Mouse (Mus musculus): ENCODE results near the gene Smyd3. TPM values are rescaled to one million over a fixed set of nuclear protein-coding genes. Genes with fewer than 3 reads are reported as not detected.

Gene Smyd3
- polyA plus RNA-seq, 1 experiment from 2014 or later: 28.3 TPM

DNA sequence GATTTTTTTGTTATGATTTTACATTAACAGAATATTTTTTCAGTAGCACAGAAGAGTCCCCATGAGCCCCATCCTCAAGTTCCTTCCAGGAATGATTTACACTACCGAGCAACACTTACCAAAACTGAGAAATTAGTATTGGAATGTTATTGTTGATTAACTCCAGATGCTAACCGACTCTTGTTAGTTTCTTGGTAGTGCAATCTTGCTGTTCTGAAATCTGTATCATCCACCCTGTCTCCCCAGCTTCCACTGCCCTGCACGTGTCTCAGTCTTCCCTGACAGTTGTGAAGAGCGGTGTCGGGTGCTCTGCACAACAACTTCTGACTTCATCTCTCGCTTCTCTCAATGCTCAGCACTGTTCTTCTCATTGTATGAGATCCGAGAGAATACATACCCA lies 494.4 kb downstream of the Smyd3 start:
- H3K27me3 ChIP-seq (replicated peaks; ENCODE audit: control insufficient read depth, insufficient read depth, low read length): no peaks in the 10 kb centered on the region
- no peak overlapping the region for H3K9ac ChIP-seq (ENCODE audit: low read depth, low read length)
- ATAC-seq: no peak
- no peak overlapping the region for H3K4me2 ChIP-seq (ENCODE audit: low read length)
- no peak overlapping the region for H3K4me3 ChIP-seq (ENCODE audit: low read length)
- H3K27ac ChIP-seq (ENCODE audit: low read depth, low read length): no peak overlapping the region
- H3K36me3 ChIP-seq (ENCODE audit: control insufficient read depth, insufficient read depth, low read length): no peaks in the 10 kb centered on the region
- 89% methylated on average over 7 of the region's 7 CpGs for WGBS
- no peaks in the 10 kb centered on the region for H3K9me3 ChIP-seq (ENCODE audit: control insufficient read depth, low read length)
- H3K4me1 ChIP-seq (ENCODE audit: control insufficient read depth, insufficient read depth, low read depth, low read length): no peaks in the 10 kb centered on the region

DNA sequence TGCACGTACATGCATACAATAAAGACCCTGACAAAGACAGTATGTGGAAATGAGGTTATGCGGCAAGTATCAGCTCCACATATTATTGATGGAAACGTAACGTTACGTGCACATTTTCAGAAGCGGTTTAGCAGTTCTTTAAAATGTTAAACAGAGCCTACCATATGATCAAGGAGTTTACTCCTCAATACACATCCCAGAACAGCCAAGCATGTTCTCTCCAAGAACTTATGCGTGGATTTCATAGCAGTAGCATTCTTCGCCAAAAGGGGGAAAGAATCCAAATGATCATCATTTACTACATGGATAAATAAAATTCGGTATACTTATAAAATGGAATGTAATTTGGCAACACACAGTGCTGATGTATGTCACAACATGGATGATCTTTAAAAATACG lies 500.4 kb downstream of the Smyd3 start:
- Histone ChIP-seq H3K9ac (ENCODE audit: low read depth, low read length) (no peak overlapping the region), H3K4me1 (ENCODE audit: control insufficient read depth, insufficient read depth, low read depth, low read length) (no peaks in the 10 kb centered on the region), H3K36me3 (ENCODE audit: control insufficient read depth, insufficient read depth, low read length) (no peaks in the 10 kb centered on the region), H3K4me3 (ENCODE audit: low read length) (no peak overlapping the region), H3K4me2 (ENCODE audit: low read length) (no peak overlapping the region), H3K9me3 (ENCODE audit: control insufficient read depth, low read length) (no peaks in the 10 kb centered on the region), H3K27me3 (replicated peaks; ENCODE audit: control insufficient read depth, insufficient read depth, low read length) (no peaks in the 10 kb centered on the region), H3K27ac (ENCODE audit: low read depth, low read length) (no peak overlapping the region)
- WGBS: 95% methylated on average over 10 of the region's 10 CpGs
- ATAC-seq: no peak

DNA sequence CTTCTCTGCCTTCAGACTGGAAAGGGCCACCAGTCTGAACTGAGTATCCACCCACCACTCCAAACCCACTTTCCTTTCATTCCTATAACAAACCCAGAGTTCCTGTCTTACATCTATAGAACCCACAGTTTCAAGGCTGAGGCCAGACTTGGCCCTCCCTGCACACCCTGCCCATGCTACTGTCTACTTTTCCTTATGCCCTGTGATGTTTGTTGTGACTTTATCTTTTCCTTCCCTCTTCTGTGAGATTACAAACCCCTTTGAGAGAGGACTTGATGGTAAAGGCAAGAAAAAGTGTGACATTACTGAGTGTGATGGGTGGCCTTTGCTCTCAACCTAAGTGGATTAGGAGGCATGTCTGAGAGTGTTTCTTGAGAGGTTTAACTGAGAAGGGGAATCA lies 504.8 kb downstream of the Smyd3 start:
- Histone ChIP-seq H3K27ac (ENCODE audit: low read depth, low read length) (no peak overlapping the region), H3K4me2 (ENCODE audit: low read length) (no peak overlapping the region), H3K27me3 (replicated peaks; ENCODE audit: control insufficient read depth, insufficient read depth, low read length) (no peaks in the 10 kb centered on the region), H3K4me1 (ENCODE audit: control insufficient read depth, insufficient read depth, low read depth, low read length) (no peaks in the 10 kb centered on the region), H3K36me3 (ENCODE audit: control insufficient read depth, insufficient read depth, low read length) (no peaks in the 10 kb centered on the region), H3K9ac (ENCODE audit: low read depth, low read length) (no peak overlapping the region), H3K9me3 (ENCODE audit: control insufficient read depth, low read length) (no peaks in the 10 kb centered on the region), H3K4me3 (ENCODE audit: low read length) (no peak overlapping the region)
- ATAC-seq: no peak

DNA sequence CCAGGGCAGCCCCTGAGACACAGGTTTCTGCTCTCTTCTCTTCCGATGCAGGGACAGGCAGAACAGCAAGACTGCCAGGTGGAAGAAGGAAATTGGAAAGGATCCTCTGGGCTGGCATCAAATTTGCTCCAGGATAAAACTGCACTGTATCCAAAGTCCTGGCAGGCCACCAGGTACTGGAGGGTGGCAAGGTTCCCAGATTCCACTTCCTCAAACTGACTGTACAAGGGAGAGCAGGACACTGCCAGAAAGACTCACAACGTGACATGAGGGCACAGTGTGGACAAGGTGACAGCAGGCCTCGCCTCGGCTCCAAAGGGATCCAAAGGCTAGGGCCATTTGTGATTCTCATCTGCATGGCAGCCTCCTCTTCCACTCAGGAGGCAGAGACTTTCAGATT lies 505.6 kb downstream of the Smyd3 start:
- ATAC-seq: peak; percentile 81

DNA sequence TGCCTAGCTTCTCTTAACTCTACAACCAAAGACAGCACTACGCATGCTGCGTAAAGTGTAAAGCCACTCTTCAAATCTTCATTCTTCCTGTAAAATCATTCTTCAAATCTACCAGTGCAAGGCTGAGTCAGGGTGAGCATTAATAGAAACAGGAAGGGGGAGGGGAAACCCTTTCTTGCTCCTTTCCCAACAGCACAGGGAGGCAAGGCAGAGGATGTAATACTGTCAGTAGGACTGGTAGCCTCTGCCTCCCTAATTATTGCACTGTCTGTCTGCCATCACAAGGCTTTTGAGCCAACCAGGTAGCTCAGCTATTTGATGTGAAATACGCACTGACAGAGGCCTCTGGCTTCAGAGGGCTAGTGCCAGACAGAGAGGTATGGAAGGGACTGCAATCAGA lies 507.1 kb downstream of the Smyd3 start:
- Histone ChIP-seq H3K9me3 (ENCODE audit: control insufficient read depth, low read length) (no peaks in the 10 kb centered on the region), H3K4me3 (ENCODE audit: low read length) (no peak overlapping the region), H3K4me1 (ENCODE audit: control insufficient read depth, insufficient read depth, low read depth, low read length) (no peaks in the 10 kb centered on the region), H3K27ac (ENCODE audit: low read depth, low read length) (no peak overlapping the region), H3K36me3 (ENCODE audit: control insufficient read depth, insufficient read depth, low read length) (no peaks in the 10 kb centered on the region), H3K4me2 (ENCODE audit: low read length) (no peak overlapping the region), H3K9ac (ENCODE audit: low read depth, low read length) (no peak overlapping the region), H3K27me3 (replicated peaks; ENCODE audit: control insufficient read depth, insufficient read depth, low read length) (no peaks in the 10 kb centered on the region)
- no peak for ATAC-seq
- 97% methylated on average over 3 of the region's 3 CpGs for WGBS

More for the DNA sequence above, 505.6 kb downstream of the Smyd3 start:
- Histone ChIP-seq H3K27ac (ENCODE audit: low read depth, low read length) (no peak overlapping the region), H3K9me3 (ENCODE audit: control insufficient read depth, low read length) (no peaks in the 10 kb centered on the region), H3K9ac (ENCODE audit: low read depth, low read length) (no peak overlapping the region), H3K36me3 (ENCODE audit: control insufficient read depth, insufficient read depth, low read length) (no peaks in the 10 kb centered on the region), H3K4me2 (ENCODE audit: low read length) (no peak overlapping the region), H3K4me1 (ENCODE audit: control insufficient read depth, insufficient read depth, low read depth, low read length) (no peaks in the 10 kb centered on the region), H3K4me3 (ENCODE audit: low read length) (no peak overlapping the region), H3K27me3 (replicated peaks; ENCODE audit: control insufficient read depth, insufficient read depth, low read length) (no peaks in the 10 kb centered on the region)
- 64% methylated on average over 4 of the region's 4 CpGs for WGBS

DNA sequence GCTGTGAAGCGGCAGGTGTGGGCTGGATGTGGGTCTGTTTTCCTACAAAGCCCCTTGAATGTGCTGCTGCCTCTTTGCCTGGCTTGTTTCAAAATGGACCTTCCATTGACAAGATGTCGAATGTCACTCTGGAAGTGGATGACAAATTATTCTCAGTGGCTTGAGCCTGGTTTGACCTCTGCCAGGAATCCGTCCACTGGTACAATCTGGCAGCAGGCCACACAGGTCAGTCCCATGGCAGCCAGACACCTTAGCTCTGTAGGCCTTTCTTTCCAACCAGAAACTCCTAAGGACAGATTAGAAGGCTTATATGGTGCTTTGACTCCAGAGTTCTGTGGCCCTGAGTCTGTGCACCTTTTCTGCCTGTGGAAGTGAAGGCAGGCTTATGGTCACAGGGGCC lies 507.9 kb downstream of the Smyd3 start:
- no peaks in the 10 kb centered on the region for H3K36me3 ChIP-seq (ENCODE audit: control insufficient read depth, insufficient read depth, low read length)
- no peaks in the 10 kb centered on the region for H3K4me1 ChIP-seq (ENCODE audit: control insufficient read depth, insufficient read depth, low read depth, low read length)
- ATAC-seq: no peak
- no peak overlapping the region for H3K9ac ChIP-seq (ENCODE audit: low read depth, low read length)
- no peaks in the 10 kb centered on the region for H3K9me3 ChIP-seq (ENCODE audit: control insufficient read depth, low read length)
- no peak overlapping the region for H3K4me3 ChIP-seq (ENCODE audit: low read length)
- 81% methylated on average over 3 of the region's 3 CpGs for whole genome bisulfite sequencing
- no peak overlapping the region for H3K27ac ChIP-seq (ENCODE audit: low read depth, low read length)
- H3K27me3 ChIP-seq (replicated peaks; ENCODE audit: control insufficient read depth, insufficient read depth, low read length): no peaks in the 10 kb centered on the region
- H3K4me2 ChIP-seq (ENCODE audit: low read length): no peak overlapping the region

DNA sequence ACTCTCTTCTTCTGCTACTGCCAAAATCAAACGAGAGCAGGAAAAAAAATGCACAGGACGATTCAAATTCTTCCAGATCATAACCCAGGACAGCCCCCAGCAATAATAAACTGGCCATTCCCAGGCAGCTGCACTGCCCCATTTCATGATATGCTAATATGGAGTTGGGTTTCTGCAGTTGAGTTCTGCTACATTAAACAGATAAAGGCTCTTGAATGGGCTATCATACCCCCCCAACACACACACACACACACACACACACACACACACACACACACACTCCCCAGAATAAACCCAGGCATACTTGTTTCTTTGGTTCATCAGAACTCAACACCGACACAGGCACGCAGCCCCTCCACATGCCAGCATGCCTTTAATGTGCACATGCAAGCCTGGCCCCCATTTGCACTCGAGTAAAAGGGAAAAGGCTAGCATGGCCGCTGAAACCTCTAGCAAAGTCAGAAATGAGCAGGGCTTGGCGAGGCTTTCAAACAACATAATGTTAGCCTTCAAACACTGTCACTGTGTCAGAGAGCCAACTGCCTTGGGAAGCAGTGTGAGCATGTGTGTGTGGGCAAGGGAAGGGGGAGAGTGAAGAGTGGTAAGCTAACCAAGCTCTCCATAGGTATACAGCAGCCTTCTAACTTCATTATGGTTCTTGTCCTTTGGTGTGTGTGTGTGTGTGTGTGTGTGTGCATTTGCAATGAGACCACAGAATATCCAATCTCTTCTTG lies 513.5 kb downstream of the Smyd3 start:
- no peaks in the 10 kb centered on the region for H3K36me3 ChIP-seq (ENCODE audit: control insufficient read depth, insufficient read depth, low read length)
- no peak overlapping the region for H3K4me3 ChIP-seq (ENCODE audit: low read length)
- peak overlapping the region; percentile 55; the same call in 1 of the 2 replicates for H3K27ac ChIP-seq (ENCODE audit: low read depth, low read length)
- H3K9me3 ChIP-seq (ENCODE audit: control insufficient read depth, low read length): no peaks in the 10 kb centered on the region
- no peak overlapping the region for H3K4me2 ChIP-seq (ENCODE audit: low read length)
- peak; percentile 57 for ATAC-seq
- H3K9ac ChIP-seq (ENCODE audit: low read depth, low read length): no peak overlapping the region
- no peaks in the 10 kb centered on the region for H3K4me1 ChIP-seq (ENCODE audit: control insufficient read depth, insufficient read depth, low read depth, low read length)
- WGBS: 56% methylated on average over 7 of the region's 7 CpGs
- H3K27me3 ChIP-seq (replicated peaks; ENCODE audit: control insufficient read depth, insufficient read depth, low read length): no peaks in the 10 kb centered on the region

DNA sequence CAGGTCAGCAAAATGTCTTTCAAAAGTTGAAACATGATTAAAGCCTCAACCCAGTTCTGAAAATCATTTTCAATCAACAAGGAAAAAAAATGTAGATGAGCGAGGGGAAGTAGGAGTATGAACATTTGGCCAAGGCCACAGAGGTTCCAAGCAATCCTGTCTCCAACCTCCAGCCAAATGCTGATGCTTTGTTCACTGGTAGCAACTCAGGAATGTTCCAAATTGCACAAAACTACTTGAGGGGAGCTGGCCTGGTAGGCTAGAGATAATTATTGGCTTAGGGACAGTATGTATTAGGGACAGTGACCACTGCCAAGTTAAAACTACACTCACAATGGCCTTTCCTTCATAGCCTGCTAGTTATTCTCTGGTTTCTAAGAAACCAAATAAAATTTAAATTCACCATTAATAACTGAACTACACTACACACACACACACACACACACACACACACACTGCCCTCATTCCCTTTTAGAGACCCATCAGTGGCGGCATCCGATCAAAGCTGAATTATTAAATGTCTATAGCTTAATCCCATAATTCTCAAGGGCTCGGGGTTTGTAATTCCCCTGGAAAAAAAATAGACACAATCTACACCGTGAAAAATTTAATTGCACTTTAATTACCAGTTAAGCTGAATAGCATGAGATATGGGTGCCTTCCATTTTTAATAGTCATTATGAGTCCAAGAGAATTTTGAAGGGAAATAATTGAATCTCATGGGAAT lies 514.3 kb downstream of the Smyd3 start:
- no peak overlapping the region for H3K27ac ChIP-seq (ENCODE audit: low read depth, low read length)

DNA sequence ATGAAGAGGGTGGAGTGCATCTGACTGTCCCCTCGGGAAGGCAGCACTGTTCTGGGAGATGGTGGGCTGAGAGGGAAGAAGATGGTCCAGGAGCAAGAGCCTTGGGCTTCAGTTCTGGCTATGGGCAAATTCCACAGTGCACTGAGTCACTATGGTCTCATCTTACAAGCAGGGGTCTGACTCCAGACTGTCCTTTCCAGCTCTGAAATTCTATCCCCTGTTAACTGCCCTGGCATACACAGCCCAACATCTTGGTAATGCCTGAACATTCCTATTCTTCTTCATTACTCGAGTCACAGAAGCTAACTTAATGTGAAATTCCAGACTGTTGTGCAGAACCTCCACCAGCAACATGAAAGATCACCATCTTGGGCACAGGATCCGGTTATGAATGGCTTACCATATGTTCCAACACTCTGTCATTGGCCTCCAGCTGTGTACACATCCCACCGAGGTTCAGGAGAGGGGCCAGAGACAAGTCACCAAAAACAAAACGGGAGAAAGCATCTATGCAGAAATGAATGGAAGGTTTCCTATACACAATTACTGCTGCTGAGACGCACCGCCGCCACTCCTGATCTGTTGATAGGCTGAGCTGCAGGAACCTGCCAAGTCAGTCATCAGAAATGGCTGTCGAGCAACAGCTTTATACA lies 517.8 kb downstream of the Smyd3 start:
- H3K4me3 ChIP-seq (ENCODE audit: low read length): no peak overlapping the region
- 0 out of 2 replicates have a peak, but pooled peaks have one; percentile 22 for ATAC-seq
- H3K4me2 ChIP-seq (ENCODE audit: low read length): no peak overlapping the region
- WGBS: 43% methylated on average over 9 of the region's 9 CpGs
- no peak overlapping the region for H3K27ac ChIP-seq (ENCODE audit: low read depth, low read length)
- no peak overlapping the region for H3K9ac ChIP-seq (ENCODE audit: low read depth, low read length)
- no peaks in the 10 kb centered on the region for H3K4me1 ChIP-seq (ENCODE audit: control insufficient read depth, insufficient read depth, low read depth, low read length)
- no peaks in the 10 kb centered on the region for H3K36me3 ChIP-seq (ENCODE audit: control insufficient read depth, insufficient read depth, low read length)
- no peaks in the 10 kb centered on the region for H3K27me3 ChIP-seq (replicated peaks; ENCODE audit: control insufficient read depth, insufficient read depth, low read length)
- no peaks in the 10 kb centered on the region for H3K9me3 ChIP-seq (ENCODE audit: control insufficient read depth, low read length)

More for the DNA sequence above, 514.3 kb downstream of the Smyd3 start:
- Histone ChIP-seq H3K4me2 (ENCODE audit: low read length) (no peak overlapping the region), H3K4me1 (ENCODE audit: control insufficient read depth, insufficient read depth, low read depth, low read length) (no peaks in the 10 kb centered on the region), H3K4me3 (ENCODE audit: low read length) (no peak overlapping the region), H3K9ac (ENCODE audit: low read depth, low read length) (no peak overlapping the region), H3K36me3 (ENCODE audit: control insufficient read depth, insufficient read depth, low read length) (no peaks in the 10 kb centered on the region), H3K27me3 (replicated peaks; ENCODE audit: control insufficient read depth, insufficient read depth, low read length) (no peaks in the 10 kb centered on the region), H3K9me3 (ENCODE audit: control insufficient read depth, low read length) (no peaks in the 10 kb centered on the region)
- peak; percentile 22; the same call in 1 of the 2 replicates for ATAC-seq
- 58% methylated on average over 5 of the region's 5 CpGs for WGBS
